Mouse (Mus musculus) limb, embryonic 14.5 days (tissue): ENCODE results near the gene Rbm26. TPM values are rescaled to one million over a fixed set of nuclear protein-coding genes. Genes with fewer than 3 reads are reported as not detected.

Source experiments
- ATAC-seq: fragments of 200-750 bp; cut with Nextera tagmentation; 2 replicates; pipeline ENCODE4 v1.8.0; 2017; ENCODE audit warnings: low read depth, moderate number of reproducible peaks, moderate TSS enrichment; ENCODE audit not compliant: low FRiP score
- DNase-seq: peaks from one replicate; pipeline ENCODE4 v3.0.0-alpha.2; 2015; ENCODE audit warnings: low spot score
- H3K27ac ChIP-seq: fragments of 300-500 bp; sonication (generic); replicated peaks from 2 replicates; pipeline ENCODE4 v1.5.1; 2014; ENCODE audit warnings: low read depth, mild to moderate bottlenecking, low read length, moderate library complexity, mixed read lengths
- H3K27me3 ChIP-seq: fragments of 300-500 bp; sonication (generic); 2 replicates; pipeline ENCODE4 v1.6.1; 2014; ENCODE audit warnings: low read length, mixed read lengths; ENCODE audit not compliant: control insufficient read depth, insufficient read depth
- H3K36me3 ChIP-seq: fragments of 300-500 bp; sonication (generic); 2 replicates; pipeline ENCODE4 v1.6.1; 2014; ENCODE audit warnings: mild to moderate bottlenecking, low read length, moderate library complexity, mixed read lengths; ENCODE audit not compliant: control insufficient read depth, insufficient read depth
- H3K4me1 ChIP-seq: fragments of 300-500 bp; sonication (generic); 2 replicates; pipeline ENCODE4 v1.6.1; 2014; ENCODE audit warnings: antibody characterized with exemption, low read length, mixed read lengths; ENCODE audit not compliant: control insufficient read depth, insufficient read depth
- H3K4me2 ChIP-seq: fragments of 300-500 bp; sonication (generic); replicated peaks from 2 replicates; pipeline ENCODE4 v1.6.1; 2014; ENCODE audit warnings: low read depth, mild to moderate bottlenecking, low read length, moderate library complexity; ENCODE audit not compliant: severe bottlenecking
- H3K4me3 ChIP-seq: fragments of 300-500 bp; sonication (generic); replicated peaks from 2 replicates; pipeline ENCODE4 v1.5.1; 2014; ENCODE audit warnings: low read length
- H3K9ac ChIP-seq: fragments of 300-500 bp; sonication (generic); 2 replicates; pipeline ENCODE4 v1.6.1; 2014; ENCODE audit warnings: mild to moderate bottlenecking, low read depth, low read length, moderate library complexity; ENCODE audit not compliant: severe bottlenecking
- H3K9me3 ChIP-seq: fragments of 300-500 bp; sonication (generic); 2 replicates; pipeline ENCODE4 v1.6.1; 2016; ENCODE audit warnings: low read length; ENCODE audit not compliant: control insufficient read depth
- POLR2A ChIP-seq: fragments of 200-500 bp; IDR thresholded peaks from 2 replicates; pipeline ENCODE4 v1.8.0; 2012; ENCODE audit warnings: inconsistent platforms, mild to moderate bottlenecking, moderate library complexity, borderline replicate concordance; ENCODE audit not compliant: insufficient read depth, insufficient read length; ENCODE audit errors: extremely low read depth
- WGBS: fragments of 180-500 bp; shearing (Covaris S2); extraction: QIAGEN DNeasy Blood & Tissue Kit; methylation state at CpG from one replicate; pipeline ENCODE4 v1.1.7; 2014; 5-methylcytosine and 5-hydroxymethylcytosine counted together
- polyA plus RNA-seq, 2 experiments: library from polyadenylated mRNA; depleted of rRNA in 1 of 2; stranded (reverse) in 1 of 2; unstranded in 1 of 2; fragments of >200 nt; fragmentation: Nextera tagmentation in 1 of 2; extraction: Ambion mirVana in 1 of 2; gene quantifications; 2 replicates each; pipeline versions ENCODE4 v1.2.1 to v1.2.3; 2012 to 2014

Gene Rbm26
- polyA plus RNA-seq, 2 experiments: 45.0 to 65.9 TPM

DNA sequence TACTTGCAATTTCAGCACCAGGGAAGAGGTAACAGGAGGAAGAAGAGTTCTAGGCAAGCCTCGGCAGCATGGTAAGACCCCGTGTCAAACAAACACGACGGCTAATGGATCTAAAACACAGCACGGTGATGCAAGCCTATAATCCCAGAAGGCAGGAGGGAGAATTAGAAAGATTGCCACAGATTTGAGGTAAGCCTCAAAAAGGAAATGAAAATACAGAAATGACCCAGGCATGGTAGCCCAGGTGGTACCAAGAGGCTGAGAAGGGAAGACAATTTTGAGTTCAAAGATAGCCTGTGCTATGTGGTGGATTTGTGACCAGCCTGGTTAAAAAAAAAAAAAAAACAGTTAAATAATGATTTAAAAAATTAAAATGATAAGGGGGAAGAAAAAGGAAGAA, 109.1 kb downstream of the Rbm26 start:
- no peaks in the 10 kb centered on the region for H3K9me3 ChIP-seq
- H3K4me1 ChIP-seq: no peaks in the 10 kb centered on the region
- H3K4me3 ChIP-seq: no peak overlapping the region
- no peaks in the 10 kb centered on the region for H3K27me3 ChIP-seq
- no peak overlapping the region for H3K9ac ChIP-seq
- H3K36me3 ChIP-seq: no peaks in the 10 kb centered on the region
- no peak for ATAC-seq
- DNase-seq: no peak
- 82% methylated on average over 5 of the region's 5 CpGs for WGBS
- H3K27ac ChIP-seq: no peak overlapping the region
- no peak overlapping the region for H3K4me2 ChIP-seq
- TF ChIP-seq POLR2A: no peak

DNA sequence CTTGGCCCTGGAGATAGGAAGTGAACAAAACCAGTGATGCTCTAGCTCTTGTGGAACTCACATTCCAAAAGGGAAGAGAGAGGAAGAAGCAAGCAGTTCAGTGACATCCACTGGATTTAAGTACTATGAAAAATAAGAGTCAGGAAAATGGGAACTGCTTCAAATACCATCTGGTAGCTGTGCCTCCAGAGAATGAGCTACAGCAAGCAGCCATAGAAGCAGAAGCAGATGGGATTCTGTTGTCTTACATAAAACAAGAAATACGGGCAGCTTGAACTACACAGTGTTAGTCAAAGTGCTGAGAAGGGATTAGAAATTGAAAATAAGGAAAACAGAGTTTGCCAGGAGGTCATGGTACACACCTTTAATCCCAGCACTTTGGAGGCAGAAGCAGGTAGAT, 112.9 kb downstream of the Rbm26 start:
- DNase-seq: no peak
- TF ChIP-seq POLR2A: no peak
- WGBS: 74% methylated on average over 1 of the region's 1 CpGs

GRCm38 (mm10) chr14:105061230-105061629, 115.9 kb downstream of the Rbm26 start:
- H3K27ac ChIP-seq: no peak overlapping the region
- 72% methylated on average over 2 of the region's 2 CpGs for WGBS
- DNase-seq (no peak), ATAC-seq (no peak)
- no peaks in the 10 kb centered on the region for H3K4me1 ChIP-seq
- no peak overlapping the region for H3K4me2 ChIP-seq
- no peak overlapping the region for H3K9ac ChIP-seq
- no peak for TF ChIP-seq POLR2A
- no peaks in the 10 kb centered on the region for H3K36me3 ChIP-seq
- no peak overlapping the region for H3K4me3 ChIP-seq
- no peaks in the 10 kb centered on the region for H3K9me3 ChIP-seq
- H3K27me3 ChIP-seq: no peaks in the 10 kb centered on the region

More for the DNA sequence above, 112.9 kb downstream of the Rbm26 start:
- Histone ChIP-seq H3K27me3 (no peaks in the 10 kb centered on the region), H3K4me3 (no peak overlapping the region), H3K4me1 (no peaks in the 10 kb centered on the region), H3K9ac (no peak overlapping the region), H3K27ac (no peak overlapping the region), H3K4me2 (no peak overlapping the region), H3K36me3 (no peaks in the 10 kb centered on the region), H3K9me3 (no peaks in the 10 kb centered on the region)
- no peak for ATAC-seq

DNA sequence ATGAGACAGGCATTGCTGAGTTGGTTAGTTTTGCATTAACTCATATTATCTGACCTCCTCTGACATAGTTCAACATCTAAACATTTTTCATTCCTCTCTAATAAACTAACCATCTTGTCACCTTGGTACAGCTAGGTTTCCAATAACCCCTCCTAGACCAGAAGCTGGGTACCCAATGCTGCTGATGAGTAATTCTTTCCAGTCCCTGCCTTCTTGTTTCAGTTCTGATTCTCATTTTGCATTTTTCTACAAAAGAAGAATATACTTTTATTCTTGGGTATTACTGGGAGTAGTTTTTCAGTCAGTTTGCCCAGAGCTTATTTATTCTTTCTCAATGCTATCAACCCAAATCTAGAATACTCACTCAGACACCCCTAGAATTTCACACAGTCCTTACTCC, 119.2 kb downstream of the Rbm26 start:
- TF ChIP-seq POLR2A: no peak
- Histone ChIP-seq H3K27ac (no peak overlapping the region), H3K4me1 (no peaks in the 10 kb centered on the region), H3K4me3 (no peak overlapping the region), H3K27me3 (no peaks in the 10 kb centered on the region), H3K9me3 (no peaks in the 10 kb centered on the region), H3K9ac (no peak overlapping the region), H3K4me2 (no peak overlapping the region), H3K36me3 (no peaks in the 10 kb centered on the region)
- no peak for DNase-seq
- no peak for ATAC-seq

Other genes with a start within 250 kb of the Rbm26 start
- 48.2 and 59.4 TPM in 2 replicates for gene Ndfip2, start 81.2 kb upstream of the Rbm26 start, polyA plus RNA-seq (2012; rRNA removed)
- gene Ndfip2, start 81.2 kb upstream of the Rbm26 start, polyA plus RNA-seq (2014; fragmentation: Nextera tagmentation; extraction: Ambion mirVana): 67.2 and 68.4 TPM in 2 replicates